Mouse (Mus musculus): ENCODE measurements around the gene Ngfr. TPM values are rescaled to one million over a fixed set of nuclear protein-coding genes. Genes with fewer than 3 reads are reported as not detected.

Gene Ngfr
- 14.2 and 14.6 TPM in 2 replicates for polyA plus RNA-seq (2014; fragmentation: Nextera tagmentation; extraction: Ambion mirVana)

DNA sequence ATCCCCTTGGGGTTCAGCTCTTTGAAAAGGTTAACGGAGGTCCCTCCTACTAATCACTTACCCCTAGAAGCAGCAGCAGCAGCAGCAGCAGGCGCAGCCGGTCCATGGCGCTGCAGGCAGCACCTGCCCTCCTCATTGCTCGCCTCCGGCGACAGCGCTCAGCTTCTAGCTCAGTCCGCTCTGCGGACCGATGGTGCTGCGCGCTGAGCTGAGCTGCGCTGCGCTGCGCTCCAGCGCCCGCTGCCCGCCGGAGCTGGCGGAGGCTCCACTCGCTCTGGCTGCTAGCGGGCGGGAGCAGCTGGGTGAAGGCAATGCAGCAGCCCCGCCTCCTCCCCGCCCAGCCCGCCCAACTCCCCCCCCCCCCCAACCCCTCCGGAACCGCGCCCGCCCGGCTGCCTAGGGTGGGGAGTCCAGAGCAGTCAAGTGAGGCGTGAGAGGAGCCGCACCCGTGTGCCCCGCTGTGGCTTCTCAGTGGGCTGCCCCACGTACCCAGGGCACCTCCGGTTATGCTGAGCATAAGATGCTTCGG, at the start of gene Ngfr:
Gene Ngfr, minus strand, starts transcription at position 313 of the 529 bp plus-strand sequence.
- H3K4me2 ChIP-seq, result peak within 1 kb of the TSS; percentile 55
- H3K27ac ChIP-seq (ENCODE audit: low read depth, low read length), result no peak within 1 kb of the TSS
- no peaks in the 10 kb centered on the region for H3K36me3 ChIP-seq (ENCODE audit: control insufficient read depth, insufficient read depth, low read length)
- peak within 1 kb of the TSS; percentile 57 for H3K9ac ChIP-seq (ENCODE audit: low read length)
- H3K9me3 ChIP-seq (ENCODE audit: control insufficient read depth, low read length), result no peaks in the 10 kb centered on the region
- WGBS, result under 1% methylated on average over 36 of the region's 39 CpGs
- ATAC-seq (ENCODE audit: low FRiP score) (peak; percentile 79), DNase-seq (ENCODE audit: low spot score, missing footprints) (no peak)
- H3K4me3 ChIP-seq (ENCODE audit: low read depth, low read length), result peak within 1 kb of the TSS; percentile 33
- peaks cover 19% of the 10 kb centered on the region for H3K4me1 ChIP-seq (ENCODE audit: control insufficient read depth, insufficient read depth, low read length)
- H3K27me3 ChIP-seq (ENCODE audit: control insufficient read depth, insufficient read depth, low read length), result peaks cover 58% of the 10 kb centered on the region

DNA sequence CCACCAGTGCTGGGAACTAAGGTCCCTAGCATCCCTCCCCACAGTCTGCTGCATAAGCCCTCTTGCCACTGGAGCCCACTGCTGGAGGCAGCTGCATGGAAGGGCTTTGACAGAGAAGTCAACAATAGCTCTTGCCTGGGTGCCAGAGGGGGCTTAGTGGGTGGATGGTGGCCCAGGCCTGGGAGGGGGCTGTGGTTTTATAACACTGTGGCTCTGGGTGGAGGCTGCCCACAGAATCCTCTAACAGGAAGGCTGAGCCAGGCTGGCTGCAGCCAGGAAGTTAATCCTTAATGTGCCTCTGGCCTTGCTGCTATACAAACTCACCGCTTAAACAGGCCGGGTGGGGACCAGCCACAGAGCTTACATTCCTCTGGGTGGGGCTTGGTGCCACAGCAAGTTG, 47.5 kb upstream of the Ngfr start:
- WGBS, result 32% methylated on average over 2 of the region's 2 CpGs
- ATAC-seq (ENCODE audit: low FRiP score), result no peak
- Histone ChIP-seq H3K9ac (ENCODE audit: low read length) (no peak overlapping the region), H3K4me2 (no peak overlapping the region), H3K27me3 (ENCODE audit: control insufficient read depth, insufficient read depth, low read length) (no peaks in the 10 kb centered on the region; the same call in 1 of the 2 replicates), H3K36me3 (ENCODE audit: control insufficient read depth, insufficient read depth, low read length) (no peaks in the 10 kb centered on the region), H3K4me1 (ENCODE audit: control insufficient read depth, insufficient read depth, low read length) (peaks cover 9% of the 10 kb centered on the region), H3K4me3 (ENCODE audit: low read depth, low read length) (no peak overlapping the region), H3K27ac (ENCODE audit: low read depth, low read length) (no peak overlapping the region), H3K9me3 (ENCODE audit: control insufficient read depth, low read length) (no peaks in the 10 kb centered on the region)
- DNase-seq (ENCODE audit: low spot score, missing footprints), result no peak

DNA sequence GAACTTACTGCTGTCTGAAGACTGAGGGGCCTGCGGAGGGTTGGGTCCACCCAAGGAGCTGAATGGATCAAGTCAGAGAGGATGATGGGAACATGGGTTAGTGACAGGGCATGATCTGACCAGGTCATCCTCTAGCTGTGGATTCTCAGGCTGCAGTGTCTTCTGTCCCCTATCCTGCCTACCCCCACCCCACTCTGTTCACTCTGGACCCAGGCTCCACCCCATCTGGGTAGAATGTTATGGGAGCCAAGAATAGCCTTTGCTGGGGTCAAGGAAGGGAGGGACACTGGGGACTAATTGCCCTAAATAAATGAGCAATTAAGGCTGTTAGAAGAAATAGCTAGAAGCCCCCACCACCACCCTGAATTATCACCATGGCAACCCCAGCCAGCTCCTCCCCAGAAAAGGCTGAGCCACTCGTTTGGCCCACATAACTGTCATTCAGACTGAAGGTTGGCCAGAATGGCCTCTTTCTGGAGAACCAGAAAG, 46.0 kb upstream of the Ngfr start:
- Histone ChIP-seq H3K9ac (ENCODE audit: low read length) (no peak overlapping the region), H3K4me1 (ENCODE audit: control insufficient read depth, insufficient read depth, low read length) (peaks cover 4% of the 10 kb centered on the region), H3K27me3 (ENCODE audit: control insufficient read depth, insufficient read depth, low read length) (no peaks in the 10 kb centered on the region), H3K9me3 (ENCODE audit: control insufficient read depth, low read length) (no peaks in the 10 kb centered on the region), H3K4me3 (ENCODE audit: low read depth, low read length) (no peak overlapping the region), H3K27ac (ENCODE audit: low read depth, low read length) (no peak overlapping the region), H3K4me2 (no peak overlapping the region), H3K36me3 (ENCODE audit: control insufficient read depth, insufficient read depth, low read length) (no peaks in the 10 kb centered on the region)
- DNase-seq (ENCODE audit: low spot score, missing footprints) (no peak), ATAC-seq (ENCODE audit: low FRiP score) (no peak)
- 59% methylated on average over 2 of the region's 2 CpGs for WGBS

DNA sequence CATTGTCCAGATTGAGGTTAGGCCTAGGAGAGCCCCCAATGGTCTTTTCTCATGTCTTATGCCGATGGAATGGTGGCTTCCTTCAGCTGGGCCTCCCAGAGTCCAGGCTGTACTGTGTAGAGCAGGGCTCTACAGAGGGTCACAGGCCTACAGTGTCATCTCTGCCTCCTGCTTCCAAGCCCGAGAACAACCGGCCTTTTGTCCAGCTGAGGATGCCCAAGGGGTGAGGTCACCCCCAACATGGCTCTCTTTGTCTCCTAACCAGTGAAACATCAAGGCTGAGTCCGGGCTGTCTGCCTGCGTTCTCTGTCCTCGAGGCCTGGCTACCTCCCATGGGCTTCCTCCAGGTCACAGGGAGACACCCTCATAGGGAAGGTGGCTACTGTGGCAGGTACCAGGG, 44.9 kb upstream of the Ngfr start:
- H3K4me1 ChIP-seq (ENCODE audit: control insufficient read depth, insufficient read depth, low read length), result peaks cover 4% of the 10 kb centered on the region
- 67% methylated on average over 6 of the region's 6 CpGs for WGBS
- H3K36me3 ChIP-seq (ENCODE audit: control insufficient read depth, insufficient read depth, low read length), result no peaks in the 10 kb centered on the region
- no peaks in the 10 kb centered on the region for H3K27me3 ChIP-seq (ENCODE audit: control insufficient read depth, insufficient read depth, low read length)
- no peak overlapping the region for H3K9ac ChIP-seq (ENCODE audit: low read length)
- no peak overlapping the region for H3K27ac ChIP-seq (ENCODE audit: low read depth, low read length)
- no peak overlapping the region for H3K4me2 ChIP-seq
- DNase-seq (ENCODE audit: low spot score, missing footprints) (no peak), ATAC-seq (ENCODE audit: low FRiP score) (no peak)
- H3K4me3 ChIP-seq (ENCODE audit: low read depth, low read length), result no peak overlapping the region
- H3K9me3 ChIP-seq (ENCODE audit: control insufficient read depth, low read length), result no peaks in the 10 kb centered on the region

DNA sequence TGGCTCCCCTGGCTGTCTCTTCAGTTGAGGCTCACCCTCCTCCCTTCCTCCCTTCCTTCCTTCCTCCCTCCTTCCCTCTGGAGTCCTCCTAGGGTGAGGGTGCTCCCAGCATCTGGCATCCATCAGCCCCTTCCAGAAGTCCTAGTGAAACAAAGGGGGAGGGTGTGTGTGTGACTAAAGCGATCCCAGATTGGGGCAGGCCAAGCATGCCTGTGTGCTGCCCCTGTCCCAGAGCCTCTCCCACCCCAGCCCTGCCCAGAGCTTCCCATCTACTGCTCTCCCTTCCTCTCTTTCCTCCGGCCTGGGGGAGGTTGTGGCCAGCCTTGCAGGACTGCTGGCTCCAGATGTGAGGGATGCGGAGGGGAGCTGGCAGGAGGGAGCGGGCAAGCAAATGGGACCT, 43.8 kb upstream of the Ngfr start:
- no peaks in the 10 kb centered on the region for H3K27me3 ChIP-seq (ENCODE audit: control insufficient read depth, insufficient read depth, low read length)
- ATAC-seq (ENCODE audit: low FRiP score) (no peak), DNase-seq (ENCODE audit: low spot score, missing footprints) (no peak)
- no peak overlapping the region for H3K4me3 ChIP-seq (ENCODE audit: low read depth, low read length)
- H3K4me1 ChIP-seq (ENCODE audit: control insufficient read depth, insufficient read depth, low read length), result peaks cover 4% of the 10 kb centered on the region
- no peak overlapping the region for H3K27ac ChIP-seq (ENCODE audit: low read depth, low read length)
- H3K9ac ChIP-seq (ENCODE audit: low read length), result no peak overlapping the region
- no peak overlapping the region for H3K4me2 ChIP-seq
- H3K9me3 ChIP-seq (ENCODE audit: control insufficient read depth, low read length), result no peaks in the 10 kb centered on the region
- H3K36me3 ChIP-seq (ENCODE audit: control insufficient read depth, insufficient read depth, low read length), result no peaks in the 10 kb centered on the region
- WGBS, result 70% methylated on average over 4 of the region's 4 CpGs

DNA sequence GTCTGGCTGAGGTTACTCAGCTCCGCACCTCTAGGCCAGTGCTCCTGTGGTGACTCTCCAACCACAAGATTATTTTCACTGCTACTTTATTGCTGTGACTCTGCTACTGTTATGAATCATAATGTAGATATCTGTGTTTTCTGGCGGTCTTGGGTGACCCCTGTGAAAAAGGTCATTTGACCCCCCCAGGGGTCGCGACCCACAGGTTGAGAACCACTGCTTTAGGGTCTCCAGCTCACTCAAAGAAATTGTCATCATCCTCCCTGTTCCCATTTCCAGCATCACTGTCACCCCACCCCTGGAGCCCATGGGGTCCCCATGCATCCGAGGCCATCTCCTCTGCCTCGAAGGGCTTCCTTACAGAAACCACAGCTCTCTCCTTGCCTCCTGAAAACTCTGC, 43.0 kb upstream of the Ngfr start:
- WGBS, result 89% methylated on average over 6 of the region's 6 CpGs
- ATAC-seq (ENCODE audit: low FRiP score) (no peak), DNase-seq (ENCODE audit: low spot score, missing footprints) (no peak)
- peaks cover 4% of the 10 kb centered on the region for H3K4me1 ChIP-seq (ENCODE audit: control insufficient read depth, insufficient read depth, low read length)
- H3K27me3 ChIP-seq (ENCODE audit: control insufficient read depth, insufficient read depth, low read length), result no peaks in the 10 kb centered on the region
- H3K4me3 ChIP-seq (ENCODE audit: low read depth, low read length), result no peak overlapping the region
- no peaks in the 10 kb centered on the region for H3K9me3 ChIP-seq (ENCODE audit: control insufficient read depth, low read length)
- H3K27ac ChIP-seq (ENCODE audit: low read depth, low read length), result no peak overlapping the region
- no peak overlapping the region for H3K4me2 ChIP-seq
- no peak overlapping the region for H3K9ac ChIP-seq (ENCODE audit: low read length)
- no peaks in the 10 kb centered on the region for H3K36me3 ChIP-seq (ENCODE audit: control insufficient read depth, insufficient read depth, low read length)

DNA sequence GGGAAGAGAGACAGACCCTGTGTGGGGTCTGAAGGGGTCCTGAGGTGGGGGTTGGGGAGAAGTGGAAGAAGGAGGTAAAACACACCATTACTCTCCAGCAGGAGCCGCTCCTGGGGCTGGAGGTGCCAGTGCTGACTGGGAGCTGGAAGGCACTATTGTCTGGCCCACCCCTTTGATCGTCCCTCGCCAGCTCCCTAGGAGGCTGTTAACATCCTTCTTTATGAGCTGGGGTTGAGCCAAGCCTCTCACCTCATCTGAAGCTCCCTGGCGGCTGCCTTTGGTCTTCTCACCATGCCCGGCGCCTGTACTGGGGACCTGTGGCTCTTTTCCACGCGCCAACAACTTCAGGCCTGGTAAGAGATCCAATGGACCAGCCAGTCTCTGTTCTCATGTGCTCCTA, 34.9 kb upstream of the Ngfr start:
- Histone ChIP-seq H3K4me2 (no peak overlapping the region), H3K9me3 (ENCODE audit: control insufficient read depth, low read length) (no peaks in the 10 kb centered on the region), H3K4me3 (ENCODE audit: low read depth, low read length) (no peak overlapping the region), H3K27me3 (ENCODE audit: control insufficient read depth, insufficient read depth, low read length) (no peaks in the 10 kb centered on the region), H3K27ac (ENCODE audit: low read depth, low read length) (no peak overlapping the region), H3K9ac (ENCODE audit: low read length) (no peak overlapping the region), H3K36me3 (ENCODE audit: control insufficient read depth, insufficient read depth, low read length) (no peaks in the 10 kb centered on the region), H3K4me1 (ENCODE audit: control insufficient read depth, insufficient read depth, low read length) (no peaks in the 10 kb centered on the region)
- no peak for ATAC-seq (ENCODE audit: low FRiP score)
- WGBS, result 24% methylated on average over 8 of the region's 8 CpGs
- DNase-seq (ENCODE audit: low spot score, missing footprints), result no peak

DNA sequence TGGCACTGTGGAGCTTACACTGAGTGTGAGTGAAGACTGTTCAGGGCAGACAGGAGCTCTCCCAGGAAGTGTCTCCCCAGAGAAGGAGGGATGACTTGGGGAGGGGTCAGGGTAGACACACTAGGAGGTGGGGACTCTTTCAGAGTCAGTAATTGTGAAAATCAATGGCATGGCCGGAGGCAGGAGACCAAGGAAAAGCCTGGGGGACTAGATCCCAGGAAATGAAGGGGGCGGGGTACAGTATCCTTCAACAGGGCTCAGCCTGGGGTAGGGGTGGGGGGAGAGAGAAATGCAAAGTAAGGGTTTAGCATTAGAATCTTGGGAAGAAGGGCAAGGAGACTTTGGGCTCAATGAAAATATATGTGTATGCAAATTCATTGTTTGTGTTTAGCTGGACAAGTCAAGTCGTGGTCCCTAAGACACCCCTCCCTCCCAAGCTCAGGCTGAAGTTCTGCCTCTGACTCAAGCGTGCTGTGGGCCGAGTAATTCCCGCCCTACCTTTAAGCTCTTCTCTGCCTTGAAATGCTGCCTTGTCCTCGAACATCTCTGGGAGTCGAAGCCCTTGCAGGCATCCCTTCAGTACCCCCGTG, 34.1 kb upstream of the Ngfr start:
- Histone ChIP-seq H3K4me1 (ENCODE audit: control insufficient read depth, insufficient read depth, low read length) (no peaks in the 10 kb centered on the region), H3K4me3 (ENCODE audit: low read depth, low read length) (no peak overlapping the region), H3K27me3 (ENCODE audit: control insufficient read depth, insufficient read depth, low read length) (no peaks in the 10 kb centered on the region), H3K4me2 (no peak overlapping the region), H3K27ac (ENCODE audit: low read depth, low read length) (no peak overlapping the region), H3K36me3 (ENCODE audit: control insufficient read depth, insufficient read depth, low read length) (no peaks in the 10 kb centered on the region), H3K9ac (ENCODE audit: low read length) (no peak overlapping the region), H3K9me3 (ENCODE audit: control insufficient read depth, low read length) (no peaks in the 10 kb centered on the region)
- ATAC-seq (ENCODE audit: low FRiP score) (no peak), DNase-seq (ENCODE audit: low spot score, missing footprints) (no peak)
- WGBS, result 24% methylated on average over 9 of the region's 9 CpGs

DNA sequence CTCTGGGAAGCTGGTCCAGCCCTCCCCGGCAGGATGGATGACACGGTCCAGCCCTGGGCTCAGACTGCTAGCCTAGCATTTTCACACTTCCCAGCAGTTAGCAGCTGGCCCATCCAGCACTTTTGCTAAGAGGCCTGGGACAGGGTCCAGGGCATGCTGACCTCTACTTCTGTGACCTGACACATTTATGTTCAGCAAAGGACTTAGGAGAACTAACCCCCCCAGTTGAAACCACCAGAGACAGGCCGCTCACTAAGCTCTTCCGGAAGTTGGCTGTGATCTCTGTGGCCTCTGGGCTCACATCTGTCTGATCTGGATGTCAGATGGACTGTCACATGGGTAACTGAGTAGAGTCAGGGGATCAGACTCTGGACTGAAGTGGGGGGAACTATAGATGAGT, 33.5 kb upstream of the Ngfr start:
- DNase-seq (ENCODE audit: low spot score, missing footprints) (no peak), ATAC-seq (ENCODE audit: low FRiP score) (no peak)
- Histone ChIP-seq H3K4me1 (ENCODE audit: control insufficient read depth, insufficient read depth, low read length) (no peaks in the 10 kb centered on the region), H3K27ac (ENCODE audit: low read depth, low read length) (no peak overlapping the region), H3K9me3 (ENCODE audit: control insufficient read depth, low read length) (no peaks in the 10 kb centered on the region), H3K9ac (ENCODE audit: low read length) (no peak overlapping the region), H3K4me3 (ENCODE audit: low read depth, low read length) (no peak overlapping the region), H3K4me2 (no peak overlapping the region), H3K27me3 (ENCODE audit: control insufficient read depth, insufficient read depth, low read length) (no peaks in the 10 kb centered on the region), H3K36me3 (ENCODE audit: control insufficient read depth, insufficient read depth, low read length) (no peaks in the 10 kb centered on the region)
- whole genome bisulfite sequencing, result 59% methylated on average over 4 of the region's 4 CpGs

Measured in midbrain, embryonic 11.5 days (tissue).